Mouse (Mus musculus) forelimb bud, embryonic 11.5 days (tissue): ENCODE measurements around the gene Rnaseh2c.

Experiments
- DNase-seq: peaks from one replicate; pipeline ENCODE4 v3.0.0-alpha.2; 2012; ENCODE audit warnings: low read depth, low spot score

Rnaseh2c gene

GRCm38 (mm10) chr19:5632120-5632519 is 30.4 kb downstream of the Rnaseh2c start:
- no peak for DNase-seq

GRCm38 (mm10) chr19:5636036-5636570 is 34.4 kb downstream of the Rnaseh2c start:
- DNase-seq, result no peak

- no peak for DNase-seq
Observed at GRCm38 (mm10) chr19:5636571-5637041, 34.9 kb downstream of the Rnaseh2c start.

GRCm38 (mm10) chr19:5637069-5638047 is 35.7 kb downstream of the Rnaseh2c start, which contains the start of gene Rela:
TSS of gene Rela (plus strand) at chr19:5637483.
- DNase-seq, result peak; percentile 74

DNA sequence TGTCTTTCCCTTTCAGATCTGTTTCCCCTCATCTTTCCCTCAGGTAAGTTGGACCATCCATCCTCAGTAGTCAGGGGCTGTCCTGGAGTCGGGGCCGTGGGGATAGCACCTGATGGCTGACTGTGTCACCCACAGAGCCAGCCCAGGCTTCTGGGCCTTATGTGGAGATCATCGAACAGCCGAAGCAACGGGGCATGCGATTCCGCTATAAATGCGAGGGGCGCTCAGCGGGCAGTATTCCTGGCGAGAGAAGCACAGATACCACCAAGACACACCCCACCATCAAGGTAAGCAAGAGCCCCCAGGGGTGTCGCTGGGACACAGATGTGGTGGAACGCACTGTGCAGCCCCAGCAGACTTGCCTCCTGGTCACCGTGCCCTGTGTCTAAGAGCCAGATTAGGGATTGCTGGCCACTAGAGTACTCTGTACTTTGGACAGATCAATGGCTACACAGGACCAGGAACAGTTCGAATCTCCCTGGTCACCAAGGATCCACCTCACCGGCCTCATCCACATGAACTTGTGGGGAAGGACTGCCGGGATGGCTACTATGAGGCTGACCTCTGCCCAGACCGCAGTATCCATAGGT is 36.8 kb downstream of the Rnaseh2c start:
- no peak for DNase-seq

DNA sequence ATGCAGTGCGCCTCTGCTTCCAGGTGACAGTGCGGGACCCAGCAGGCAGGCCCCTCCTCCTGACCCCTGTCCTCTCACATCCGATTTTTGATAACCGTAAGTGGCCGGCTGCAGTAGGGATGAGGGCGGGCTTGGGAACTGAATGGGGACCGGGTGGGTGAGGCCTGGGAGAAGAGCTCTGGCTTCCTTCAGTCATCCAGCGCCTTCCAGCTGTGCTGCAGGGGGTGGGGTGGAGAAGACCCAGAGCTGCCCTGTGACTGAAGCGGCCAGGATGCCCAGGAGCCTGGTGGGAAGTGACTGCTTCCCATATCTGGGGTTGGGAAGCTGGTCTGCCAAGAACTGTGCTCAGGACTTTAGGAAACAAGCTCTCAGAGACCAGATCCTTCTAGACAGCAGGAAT is 38.7 kb downstream of the Rnaseh2c start:
- DNase-seq, result no peak

DNA sequence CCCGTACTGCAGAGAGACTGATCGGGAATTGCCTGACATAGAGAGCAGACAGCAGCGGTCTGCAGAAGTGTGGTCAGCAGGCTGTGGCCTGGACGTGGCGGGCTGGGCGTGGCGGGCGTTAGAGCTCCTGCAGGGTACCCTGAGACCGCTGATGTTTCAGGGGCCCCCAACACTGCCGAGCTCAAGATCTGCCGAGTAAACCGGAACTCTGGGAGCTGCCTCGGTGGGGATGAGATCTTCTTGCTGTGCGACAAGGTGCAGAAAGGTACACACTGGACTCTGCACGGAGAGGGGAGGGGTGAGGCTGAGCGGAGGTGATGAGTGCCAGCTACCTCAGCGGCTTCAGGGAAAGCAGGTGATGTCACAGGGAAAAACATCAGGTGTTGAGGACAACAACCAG is 39.3 kb downstream of the Rnaseh2c start:
- no peak for DNase-seq

GRCm38 (mm10) chr19:5641641-5642040 is 40.0 kb downstream of the Rnaseh2c start:
- DNase-seq, result no peak

DNA sequence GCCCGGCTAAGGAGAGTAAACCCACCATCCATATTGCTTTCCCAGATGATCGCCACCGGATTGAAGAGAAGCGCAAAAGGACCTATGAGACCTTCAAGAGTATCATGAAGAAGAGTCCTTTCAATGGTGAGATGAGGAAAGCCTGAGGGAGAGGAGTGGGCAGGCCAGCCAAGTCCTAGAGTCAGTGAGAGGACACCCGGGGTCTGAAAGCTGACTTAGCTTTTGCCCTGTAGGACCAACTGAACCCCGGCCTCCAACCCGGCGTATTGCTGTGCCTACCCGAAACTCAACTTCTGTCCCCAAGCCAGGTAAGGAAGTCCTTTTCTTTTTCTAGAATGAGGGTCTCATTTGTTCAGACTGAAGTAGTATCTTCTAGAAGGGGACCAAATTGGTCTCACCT is 43.6 kb downstream of the Rnaseh2c start:
- DNase-seq, result no peak

DNA sequence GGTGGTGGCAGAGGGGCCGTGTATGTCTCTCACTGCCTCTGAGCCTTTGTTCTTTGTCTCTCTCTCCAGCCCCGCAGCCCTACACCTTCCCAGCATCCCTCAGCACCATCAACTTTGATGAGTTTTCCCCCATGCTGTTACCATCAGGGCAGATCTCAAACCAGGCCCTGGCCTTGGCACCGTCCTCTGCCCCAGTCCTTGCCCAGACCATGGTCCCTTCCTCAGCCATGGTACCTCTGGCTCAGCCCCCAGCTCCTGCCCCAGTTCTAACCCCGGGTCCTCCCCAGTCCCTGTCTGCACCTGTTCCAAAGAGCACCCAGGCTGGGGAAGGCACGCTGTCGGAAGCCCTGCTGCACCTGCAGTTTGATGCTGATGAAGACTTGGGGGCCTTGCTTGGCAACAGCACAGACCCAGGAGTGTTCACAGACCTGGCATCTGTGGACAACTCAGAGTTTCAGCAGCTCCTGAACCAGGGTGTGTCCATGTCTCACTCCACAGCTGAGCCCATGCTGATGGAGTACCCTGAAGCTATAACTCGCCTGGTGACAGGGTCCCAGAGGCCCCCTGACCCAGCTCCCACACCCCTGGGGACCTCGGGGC is 45.2 kb downstream of the Rnaseh2c start:
- DNase-seq, result no peak

- no peak for DNase-seq
Observed at GRCm38 (mm10) chr19:5647791-5648190, 46.1 kb downstream of the Rnaseh2c start.

DNA sequence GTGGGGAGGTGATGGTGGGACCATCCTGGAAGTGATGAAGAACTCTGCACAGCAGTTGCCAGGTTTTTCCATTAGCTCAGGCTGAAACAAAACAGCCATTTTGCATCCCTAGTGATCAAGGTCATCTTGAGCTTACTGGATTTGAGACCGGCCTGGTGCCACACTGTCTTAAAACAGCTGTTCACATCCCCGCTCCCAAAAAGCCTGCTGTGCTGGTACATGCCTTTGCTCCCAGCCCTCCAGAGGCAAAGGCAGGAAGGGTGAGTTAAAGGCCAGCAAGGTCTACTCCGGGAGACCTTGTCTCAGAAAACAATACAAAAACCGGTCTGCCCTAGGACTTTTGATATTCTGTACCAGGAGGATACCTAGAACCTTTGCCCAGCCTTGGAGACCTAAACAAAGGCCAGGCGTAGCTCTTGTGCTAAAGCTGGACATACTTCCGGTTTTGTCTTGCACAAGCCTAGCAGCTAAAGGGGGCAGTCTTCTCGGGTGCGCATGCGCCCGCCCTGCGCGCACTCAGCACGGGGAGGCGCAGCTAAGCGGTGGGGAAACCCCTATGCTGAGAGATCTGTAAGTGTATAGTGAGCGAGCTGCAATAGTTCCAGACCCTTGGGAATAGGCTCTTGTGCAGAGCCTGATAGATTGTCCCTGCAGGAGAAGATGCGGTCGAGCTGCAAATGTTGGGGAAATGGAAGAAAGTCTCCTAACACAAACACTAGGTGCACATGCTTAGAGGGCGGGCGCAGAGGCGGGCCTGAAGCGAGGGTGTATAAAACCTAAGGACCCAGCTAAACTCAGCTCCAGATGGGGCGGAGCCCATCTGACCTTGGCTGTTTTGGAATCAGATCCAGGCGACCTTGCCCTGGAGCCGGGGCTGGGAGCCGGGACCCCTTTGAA is 47.0 kb downstream of the Rnaseh2c start:
- DNase-seq, result peak; percentile 85

DNA sequence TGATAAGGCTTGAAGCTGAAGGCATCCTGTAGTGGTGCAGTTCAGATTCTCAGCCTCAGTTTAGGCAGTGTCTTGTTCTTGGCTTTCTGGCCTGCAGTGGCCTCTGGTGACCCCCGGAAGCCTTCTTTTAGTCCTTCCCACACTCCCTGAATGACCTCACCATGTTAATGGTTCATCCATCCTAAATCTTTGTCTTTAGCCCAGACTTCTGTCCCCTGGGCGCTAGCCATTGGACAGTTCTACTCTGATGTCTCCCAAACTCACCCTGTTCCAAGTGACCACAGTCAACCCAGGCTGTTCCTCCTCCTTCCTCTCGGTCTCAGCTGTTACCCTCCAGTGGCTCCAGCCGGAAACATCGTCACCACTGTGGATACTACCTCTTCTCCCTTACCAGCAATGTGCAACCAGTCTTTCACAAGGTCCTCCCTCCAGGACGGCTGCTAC is 47.6 kb downstream of the Rnaseh2c start:
- DNase-seq, result no peak

GRCm38 (mm10) chr19:5651502-5652274 is 50.0 kb downstream of the Rnaseh2c start:
- DNase-seq, result no peak

DNA sequence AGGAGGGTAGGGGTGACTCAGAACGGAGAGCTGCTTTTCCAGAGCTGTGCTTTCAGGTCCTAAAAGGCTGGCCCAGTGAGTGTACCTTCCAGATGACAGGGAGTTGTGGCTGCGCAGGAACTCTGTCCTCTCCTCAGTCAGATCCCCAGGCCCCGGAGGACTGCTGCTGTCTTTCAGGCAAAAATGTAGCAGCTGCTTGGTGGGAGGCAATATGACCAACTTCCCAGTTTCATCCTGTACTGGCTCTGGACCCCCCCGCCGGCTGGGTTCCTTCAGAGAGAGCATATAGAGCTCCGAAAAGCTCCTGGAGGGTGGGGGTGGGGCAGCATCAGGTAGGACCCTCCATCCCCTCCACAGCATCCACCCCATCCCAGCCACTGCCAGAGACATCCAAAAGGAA is 50.9 kb downstream of the Rnaseh2c start:
- no peak for DNase-seq

DNA sequence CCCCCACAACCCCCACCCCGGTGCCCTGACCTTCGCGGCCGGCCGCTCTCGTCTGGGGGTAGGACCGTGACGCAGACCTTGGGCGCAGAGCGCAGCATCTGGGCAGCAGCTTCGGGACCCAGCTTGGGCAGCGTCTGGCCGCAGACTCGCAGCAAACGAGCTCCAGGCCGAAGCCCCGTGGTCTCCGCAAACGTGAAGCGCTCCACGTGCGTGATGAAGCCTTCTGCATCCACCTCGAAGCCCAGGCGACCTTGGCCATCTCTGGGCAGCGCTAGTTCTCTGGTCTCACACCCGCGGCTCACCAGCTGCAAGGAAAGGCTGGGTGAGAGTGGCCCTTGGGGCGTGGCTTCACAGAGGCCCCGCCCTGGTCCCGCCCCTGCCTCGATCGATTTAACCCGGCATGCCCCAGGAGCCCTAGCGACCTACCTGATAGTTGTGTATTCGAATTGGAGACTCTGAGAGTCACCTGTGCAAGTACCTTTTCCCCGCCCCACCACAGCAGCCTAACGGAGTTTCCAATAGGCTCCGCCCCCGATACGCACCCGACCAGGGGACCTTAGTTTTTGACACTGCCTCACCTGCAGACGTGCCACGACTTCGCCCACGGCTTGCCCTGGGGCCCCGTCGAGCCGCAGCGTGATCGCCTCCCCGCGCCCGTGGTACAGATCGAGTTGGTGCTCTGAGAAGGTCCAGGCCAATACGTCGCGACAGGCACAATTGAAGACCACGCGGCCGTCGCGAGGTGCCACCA is 52.5 kb downstream of the Rnaseh2c start:
- peak; percentile 56 for DNase-seq

GRCm38 (mm10) chr19:5654720-5655298 is 53.1 kb downstream of the Rnaseh2c start:
- DNase-seq, result no peak
